Mouse (Mus musculus) C2C12 (cell line): ENCODE measurements around the gene Qprt.

Experiments used
- CEBPB ChIP-seq: IDR thresholded peaks from one replicate; pipeline ENCODE4 v1.6.1; 2011; ENCODE audit warnings: low read depth, mild to moderate bottlenecking, control low read depth, moderate library complexity
- CTCF ChIP-seq: IDR thresholded peaks from one replicate; pipeline ENCODE4 v1.5.1; 2011; ENCODE audit not compliant: control insufficient read depth, insufficient read depth, insufficient read length
- MAX ChIP-seq: IDR thresholded peaks from one replicate; pipeline ENCODE4 v1.6.1; 2011; ENCODE audit warnings: mild to moderate bottlenecking, control low read depth
- MYOD1 ChIP-seq: IDR thresholded peaks from one replicate; pipeline ENCODE4 v1.6.1; 2011; ENCODE audit warnings: low read depth; ENCODE audit not compliant: control insufficient read depth, insufficient read length
- USF1 ChIP-seq: IDR thresholded peaks from one replicate; pipeline ENCODE4 v1.6.1; 2011; ENCODE audit warnings: low read depth, mild to moderate bottlenecking, control low read depth, moderate library complexity

GRCm38 (mm10) chr7:127116331-127116935, 5.6 kb downstream of the Qprt start:
- no peak for TF ChIP-seq CTCF
- TF ChIP-seq USF1, result no peak
- no peak for TF ChIP-seq MYOD1
- no peak for TF ChIP-seq CEBPB
- TF ChIP-seq MAX, result no peak
